Mouse (Mus musculus) liver, embryonic 12.5 days (tissue): ENCODE data around the gene Grin3a. TPM values are rescaled to one million over a fixed set of nuclear protein-coding genes. Genes with fewer than 3 reads are reported as not detected.
A peak's percentile ranks its signal among the peaks of the same experiment; 100 is the strongest.
"Not testable (repeated sequence)": the region's sequence is repeated elsewhere in the genome, so short reads cannot be mapped to it uniquely, and the experiment has no call there.

Experiments
- ATAC-seq: fragments of 200-750 bp; cut with Nextera tagmentation; 2 replicates; pipeline ENCODE4 v1.8.0; 2017; ENCODE audit warnings: moderate number of reproducible peaks, mild to moderate bottlenecking, moderate library complexity
- H3K27ac ChIP-seq: fragments of 300-500 bp; sonication (generic); 2 replicates; pipeline ENCODE4 v1.5.1; 2016; ENCODE audit warnings: mild to moderate bottlenecking
- H3K27me3 ChIP-seq: fragments of 300-500 bp; sonication (generic); replicated peaks from 2 replicates; pipeline ENCODE4 v1.6.1; 2016; ENCODE audit warnings: mild to moderate bottlenecking, moderate library complexity
- H3K36me3 ChIP-seq: fragments of 300-500 bp; sonication (generic); 2 replicates; pipeline ENCODE4 v1.6.1; 2016; ENCODE audit warnings: mild to moderate bottlenecking, moderate library complexity
- H3K4me1 ChIP-seq: fragments of 300-500 bp; sonication (generic); 2 replicates; pipeline ENCODE4 v1.6.1; 2016
- H3K4me2 ChIP-seq: fragments of 300-500 bp; sonication (generic); 2 replicates; pipeline ENCODE4 v1.6.1; 2016; ENCODE audit warnings: mild to moderate bottlenecking, moderate library complexity
- H3K4me3 ChIP-seq: fragments of 300-500 bp; sonication (generic); 2 replicates; pipeline ENCODE4 v1.5.1; 2016; ENCODE audit warnings: mild to moderate bottlenecking, moderate library complexity
- H3K9ac ChIP-seq: fragments of 300-500 bp; sonication (generic); 2 replicates; pipeline ENCODE4 v1.6.1; 2016; ENCODE audit warnings: mild to moderate bottlenecking, moderate library complexity
- H3K9me3 ChIP-seq: fragments of 300-500 bp; sonication (generic); replicated peaks from 2 replicates; pipeline ENCODE4 v1.6.1; 2016; ENCODE audit warnings: mild to moderate bottlenecking, moderate library complexity
- WGBS: fragments of 180-500 bp; shearing (Covaris S2); methylation state at CpG from one replicate; pipeline ENCODE4 v1.1.7; 2016; ENCODE audit not compliant: insufficient replicate concordance; 5-methylcytosine and 5-hydroxymethylcytosine counted together
- polyA plus RNA-seq: library from polyadenylated mRNA; unstranded; fragments of >200 nt; fragmentation: Nextera tagmentation; extraction: Ambion mirVana; gene quantifications from 2 replicates; pipeline ENCODE4 v1.2.1, GENCODE M21; 2016

Grin3a gene
- polyA plus RNA-seq, 1 experiment from 2014 or later = 0.11 TPM

GRCm38 (mm10) chr4:49676071-49676470, 169.5 kb downstream of the Grin3a start:
- Histone ChIP-seq H3K27me3 (no peaks in the 10 kb centered on the region), H3K27ac (no peak overlapping the region), H3K4me3 (no peak overlapping the region), H3K9me3 (no peaks in the 10 kb centered on the region), H3K4me1 (no peaks in the 10 kb centered on the region), H3K4me2 (no peak overlapping the region), H3K9ac (no peak overlapping the region), H3K36me3 (no peaks in the 10 kb centered on the region)
- WGBS = 65% methylated on average over 6 of the region's 6 CpGs
- ATAC-seq = no peak

- Histone ChIP-seq H3K9ac (no peak overlapping the region), H3K9me3 (no peaks in the 10 kb centered on the region), H3K27ac (no peak overlapping the region), H3K4me1 (no peaks in the 10 kb centered on the region), H3K27me3 (no peaks in the 10 kb centered on the region), H3K4me3 (no peak overlapping the region), H3K36me3 (peaks cover 25% of the 10 kb centered on the region), H3K4me2 (no peak overlapping the region)
- no peak for ATAC-seq
- WGBS = 78% methylated on average over 5 of the region's 5 CpGs
These were observed 180.7 kb downstream of the Grin3a start for GRCm38 (mm10) chr4:49664850-49665249.

- no peaks in the 10 kb centered on the region for H3K9me3 ChIP-seq
- H3K4me1 ChIP-seq = no peaks in the 10 kb centered on the region
- H3K4me2 ChIP-seq = no peak overlapping the region
- H3K9ac ChIP-seq = no peak overlapping the region
- ATAC-seq = no peak
- no peaks in the 10 kb centered on the region for H3K27me3 ChIP-seq
- H3K27ac ChIP-seq = no peak overlapping the region
- no peak overlapping the region for H3K4me3 ChIP-seq
- peaks cover 51% of the 10 kb centered on the region for H3K36me3 ChIP-seq
- WGBS = 77% methylated on average over 4 of the region's 4 CpGs
These were observed 183.3 kb downstream of the Grin3a start for GRCm38 (mm10) chr4:49662231-49662630.

- Histone ChIP-seq H3K9me3 (no peaks in the 10 kb centered on the region), H3K27ac (no peak overlapping the region), H3K4me1 (no peaks in the 10 kb centered on the region), H3K4me2 (no peak overlapping the region), H3K36me3 (peaks cover 57% of the 10 kb centered on the region), H3K9ac (no peak overlapping the region), H3K4me3 (no peak overlapping the region), H3K27me3 (no peaks in the 10 kb centered on the region)
- ATAC-seq = no peak
- 89% methylated on average over 9 of the region's 9 CpGs for WGBS
These were observed 183.9 kb downstream of the Grin3a start for GRCm38 (mm10) chr4:49661664-49662063.

GRCm38 (mm10) chr4:49659421-49659820, 186.1 kb downstream of the Grin3a start:
- Histone ChIP-seq H3K4me3 (no peak overlapping the region), H3K27ac (no peak overlapping the region), H3K4me2 (no peak overlapping the region), H3K9me3 (no peaks in the 10 kb centered on the region), H3K36me3 (peaks cover 77% of the 10 kb centered on the region), H3K27me3 (no peaks in the 10 kb centered on the region), H3K9ac (no peak overlapping the region), H3K4me1 (no peaks in the 10 kb centered on the region)
- 73% methylated on average over 1 of the region's 1 CpGs for whole genome bisulfite sequencing
- no peak for ATAC-seq

GRCm38 (mm10) chr4:49639913-49640312, 205.6 kb downstream of the Grin3a start:
- no peak overlapping the region for H3K27ac ChIP-seq
- no peak overlapping the region for H3K4me2 ChIP-seq
- H3K27me3 ChIP-seq = no peaks in the 10 kb centered on the region
- H3K36me3 ChIP-seq = peaks cover 84% of the 10 kb centered on the region
- peak; percentile 90 for ATAC-seq
- no peak overlapping the region for H3K4me3 ChIP-seq
- H3K9me3 ChIP-seq = no peaks in the 10 kb centered on the region
- peaks cover 4% of the 10 kb centered on the region; the same call in 1 of the 2 replicates for H3K4me1 ChIP-seq
- H3K9ac ChIP-seq = no peak overlapping the region
- WGBS = 18% methylated on average over 2 of the region's 2 CpGs

GRCm38 (mm10) chr4:49637821-49638220, 207.7 kb downstream of the Grin3a start:
- Histone ChIP-seq H3K4me2 (no peak overlapping the region), H3K9me3 (no peaks in the 10 kb centered on the region), H3K27ac (no peak overlapping the region), H3K9ac (no peak overlapping the region), H3K27me3 (no peaks in the 10 kb centered on the region), H3K36me3 (peaks cover 82% of the 10 kb centered on the region), H3K4me1 (peaks cover 24% of the 10 kb centered on the region), H3K4me3 (no peak overlapping the region)
- no peak for ATAC-seq
- 88% methylated on average over 11 of the region's 11 CpGs for WGBS

- peak; percentile 69 for ATAC-seq
- Histone ChIP-seq H3K4me3 (peak overlapping the region; percentile 86), H3K27me3 (no peaks in the 10 kb centered on the region), H3K9ac (peak overlapping the region; percentile 90), H3K4me1 (peaks cover 31% of the 10 kb centered on the region), H3K36me3 (peaks cover 39% of the 10 kb centered on the region), H3K27ac (peak overlapping the region; percentile 89), H3K9me3 (no peaks in the 10 kb centered on the region), H3K4me2 (peak overlapping the region; percentile 85)
- under 1% methylated on average over 30 of the region's 30 CpGs for WGBS
These were observed 213.4 kb downstream of the Grin3a start for GRCm38 (mm10) chr4:49632139-49632481.

GRCm38 (mm10) chr4:49631319-49632138, 214.0 kb downstream of the Grin3a start, which contains the start of gene Rnf20:
Gene Rnf20, plus strand, starts transcription at chr4:49632006.
- Histone ChIP-seq H3K9me3 (no peaks in the 10 kb centered on the region), H3K4me1 (peaks cover 35% of the 10 kb centered on the region), H3K4me2 (peak within 1 kb of the TSS; percentile 85), H3K36me3 (peaks cover 33% of the 10 kb centered on the region), H3K4me3 (peak within 1 kb of the TSS; percentile 86), H3K9ac (peak within 1 kb of the TSS; percentile 90), H3K27me3 (no peaks in the 10 kb centered on the region), H3K27ac (peak within 1 kb of the TSS; percentile 89)
- WGBS = 3% methylated on average over 37 of the region's 37 CpGs
- peak; percentile 94 for ATAC-seq

GRCm38 (mm10) chr4:49628941-49629340, 216.6 kb downstream of the Grin3a start:
- Histone ChIP-seq H3K4me2 (no peak overlapping the region), H3K9me3 (no peaks in the 10 kb centered on the region), H3K27me3 (no peaks in the 10 kb centered on the region), H3K36me3 (peaks cover 8% of the 10 kb centered on the region), H3K27ac (no peak overlapping the region), H3K9ac (no peak overlapping the region), H3K4me3 (no peak overlapping the region), H3K4me1 (peaks cover 43% of the 10 kb centered on the region)
- 72% methylated on average over 5 of the region's 5 CpGs for WGBS
- no peak for ATAC-seq

GRCm38 (mm10) chr4:49626973-49627372, 218.6 kb downstream of the Grin3a start:
- Histone ChIP-seq H3K4me3 (no peak overlapping the region), H3K27me3 (no peaks in the 10 kb centered on the region), H3K9ac (no peak overlapping the region), H3K4me1 (peaks cover 28% of the 10 kb centered on the region), H3K9me3 (no peaks in the 10 kb centered on the region), H3K4me2 (no peak overlapping the region), H3K27ac (no peak overlapping the region), H3K36me3 (no peaks in the 10 kb centered on the region)
- ATAC-seq = no peak
- 2% methylated on average over 3 of the region's 3 CpGs for WGBS

GRCm38 (mm10) chr4:49624969-49625368, 220.6 kb downstream of the Grin3a start:
- not testable (repeated sequence) for H3K27me3 ChIP-seq, H3K4me3 ChIP-seq, H3K9me3 ChIP-seq, H3K9ac ChIP-seq, H3K36me3 ChIP-seq, H3K27ac ChIP-seq, H3K4me2 ChIP-seq
- ATAC-seq = peak; percentile 54; the same call in 1 of the 2 replicates
- WGBS = 48% methylated on average over 4 of the region's 4 CpGs
- peaks cover 21% of the 10 kb centered on the region for H3K4me1 ChIP-seq
